21 mouse cellular contexts compared by ENCODE assay signal in the genomic region with DNA sequence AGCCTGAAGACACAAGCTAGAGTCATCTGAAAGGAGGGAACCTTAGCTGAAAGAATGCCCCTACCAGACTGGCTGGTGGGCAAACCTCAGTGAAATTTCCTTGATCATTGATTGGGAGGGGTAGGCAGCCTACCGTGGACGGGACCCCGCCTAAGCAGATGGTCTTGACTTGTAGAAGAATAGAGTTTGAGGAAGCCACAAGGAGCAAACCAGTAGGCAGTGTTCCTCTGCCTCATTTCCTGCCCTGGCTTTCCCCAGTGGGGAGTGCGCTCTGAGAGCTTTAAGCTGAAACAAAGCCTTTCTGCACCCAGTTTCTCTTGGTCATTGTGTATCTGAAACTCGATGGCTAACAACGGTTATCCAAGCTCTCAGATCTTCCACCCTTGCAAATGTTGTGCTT.
"Had no signal": no experiment of that assay in that cellular context is flagged by ENCODE, and none has a peak within 500 bp of the region (broad histone marks: within the 10 kb centered on the region; RNA-seq: fewer than 3 reads in every experiment).

No protein-coding gene starts in this region.

- H3K9ac ChIP-seq: kidney, embryonic 15.5 days; limb, embryonic 12.5 days; limb, embryonic 15.5 days; liver, embryonic 14.5 days; liver, postnatal 0 days; lung, embryonic 14.5 days; stomach, embryonic 15.5 days had no signal

- ATAC-seq: liver, postnatal 0 days had no signal

- H3K4me2 ChIP-seq: kidney, embryonic 15.5 days; limb, embryonic 12.5 days; limb, embryonic 15.5 days; liver, embryonic 11.5 days; lung, embryonic 14.5 days; midbrain, embryonic 11.5 days; stomach, embryonic 15.5 days had no signal

- H3K27ac ChIP-seq: kidney, embryonic 15.5 days; left cerebral cortex, adult 2 months; limb, embryonic 12.5 days; limb, embryonic 15.5 days; liver, embryonic 14.5 days; stomach, embryonic 15.5 days had no signal

- H3K36me3 ChIP-seq: kidney, embryonic 15.5 days; limb, embryonic 12.5 days; limb, embryonic 15.5 days; stomach, embryonic 15.5 days had no signal

- DNase-seq: kidney, adult 8-10 months; kidney, postnatal 10 days; kidney, postnatal 36 days; layer of hippocampus, postnatal 36 days; liver, postnatal 0 days; lung, embryonic 14.5 days; lung, postnatal 10 days; lung, postnatal 36 days; midbrain, embryonic 14.5 days; spleen, adult 18-20 months; thymus, adult 2 months; thymus, postnatal 14 days; thymus, postnatal 4 days had no signal

- H3K4me3 ChIP-seq: kidney, embryonic 15.5 days; left cerebral cortex, adult 2 months; limb, embryonic 12.5 days; limb, embryonic 15.5 days; stomach, embryonic 15.5 days had no signal

- H3K9me3 ChIP-seq: kidney, embryonic 15.5 days; limb, embryonic 12.5 days; limb, embryonic 15.5 days; stomach, embryonic 15.5 days had no signal
